Mouse (Mus musculus): ENCODE measurements around the gene Egfl8. TPM values are rescaled to one million over a fixed set of nuclear protein-coding genes. Genes with fewer than 3 reads are reported as not detected.

The Egfl8 gene
- polyA plus RNA-seq, 1 experiment = 7.2 TPM

- Histone ChIP-seq H3K27ac (ENCODE audit: control insufficient read depth, insufficient read depth, low read depth, low read length, poor library complexity) (0 out of 2 replicates have a peak overlapping the region, but pooled peaks have one; percentile 50), H3K4me1 (ENCODE audit: control insufficient read depth, insufficient read depth, low read length) (peaks cover 4% of the 10 kb centered on the region; the same call in 1 of the 2 replicates), H3K4me3 (replicated peaks; ENCODE audit: control insufficient read depth, low read depth, low read length) (no peak overlapping the region)
- TF ChIP-seq POLR2A (IDR thresholded peaks at IDR 0.05; ENCODE audit: borderline replicate concordance, control insufficient read depth, low read depth, low read length) = no peak
- no peak for TF ChIP-seq CTCF (IDR thresholded peaks at IDR 0.05; ENCODE audit: control insufficient read depth, insufficient read depth, low read length)
- 44% methylated on average over 11 of the region's 11 CpGs for WGBS
Observed at GRCm38 (mm10) chr17:34640778-34641601, 25.2 kb upstream of the Egfl8 start.

DNA sequence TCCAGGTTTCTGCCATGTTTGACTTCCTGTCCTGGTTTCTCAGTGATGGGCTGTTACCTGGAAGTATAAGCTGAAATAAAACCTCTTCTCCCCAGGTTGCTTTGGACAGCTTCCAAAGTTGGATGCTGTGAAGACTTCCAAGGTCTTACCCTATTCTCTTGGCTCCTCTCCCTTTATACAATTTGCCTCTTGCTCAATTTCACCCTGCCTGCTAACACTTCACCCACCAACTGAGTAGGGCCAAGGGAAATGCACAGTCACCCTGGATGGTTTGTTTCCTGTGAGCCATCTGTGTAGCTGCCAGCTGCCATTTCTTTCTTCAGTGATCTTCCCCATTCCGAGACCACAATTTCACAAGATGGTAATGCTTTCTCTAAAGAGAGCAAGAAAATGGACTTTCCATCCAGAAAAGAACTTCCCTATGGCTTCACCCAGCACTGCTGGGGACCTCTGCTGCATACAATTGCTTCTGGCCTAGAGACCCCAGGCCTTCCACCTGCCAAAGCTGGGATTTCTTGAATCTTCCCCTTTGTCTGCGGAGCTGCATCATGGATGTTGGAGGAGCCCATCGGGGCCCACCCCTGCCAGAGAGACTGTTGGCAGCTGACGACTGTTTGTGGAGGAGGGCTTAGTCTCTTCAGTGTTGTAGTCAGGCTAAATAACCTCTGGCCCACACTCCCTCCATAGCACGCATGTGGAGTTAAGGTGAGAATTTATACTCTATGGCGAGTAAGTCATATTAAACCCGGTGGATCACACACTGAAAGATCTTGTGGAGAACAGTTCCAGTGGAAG lies 23.9 kb upstream of the Egfl8 start:
- TF ChIP-seq CTCF (IDR thresholded peaks at IDR 0.05; ENCODE audit: control insufficient read depth, insufficient read depth, low read length) (no peak), POLR2A (IDR thresholded peaks at IDR 0.05; ENCODE audit: borderline replicate concordance, control insufficient read depth, low read depth, low read length) (no peak)
- Histone ChIP-seq H3K27ac (ENCODE audit: control insufficient read depth, insufficient read depth, low read depth, low read length, poor library complexity) (peak overlapping the region; percentile 92), H3K4me1 (ENCODE audit: control insufficient read depth, insufficient read depth, low read length) (peaks cover 4% of the 10 kb centered on the region; the same call in 1 of the 2 replicates), H3K4me3 (replicated peaks; ENCODE audit: control insufficient read depth, low read depth, low read length) (no peak overlapping the region)
- WGBS = 45% methylated on average over 7 of the region's 7 CpGs

DNA sequence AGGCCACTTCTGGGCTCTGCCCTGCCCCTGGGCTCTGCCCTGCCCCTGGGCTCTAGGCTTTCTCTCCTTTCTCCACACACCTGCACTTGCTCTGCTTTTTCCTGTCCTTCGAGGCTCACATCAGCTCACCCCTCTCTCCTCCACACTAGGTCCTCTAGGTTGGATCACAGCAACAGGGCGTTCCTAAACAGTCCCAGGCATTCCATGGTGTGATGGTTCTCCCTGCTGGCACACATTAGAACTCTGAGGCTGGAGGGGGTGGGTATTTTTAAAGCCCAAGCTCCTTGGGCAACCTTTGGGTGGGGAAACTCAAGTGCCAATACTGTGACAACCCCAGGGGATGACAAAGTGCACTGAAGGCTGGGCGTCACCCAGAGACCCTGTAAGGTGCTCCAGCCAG lies 21.7 kb upstream of the Egfl8 start:
- TF ChIP-seq CTCF (IDR thresholded peaks at IDR 0.05; ENCODE audit: control insufficient read depth, insufficient read depth, low read length) = no peak
- peaks cover 5% of the 10 kb centered on the region; the same call in 1 of the 2 replicates for H3K4me1 ChIP-seq (ENCODE audit: control insufficient read depth, insufficient read depth, low read length)
- H3K4me3 ChIP-seq (replicated peaks; ENCODE audit: control insufficient read depth, low read depth, low read length) = peak overlapping the region; percentile 21
- 66% methylated on average over 3 of the region's 3 CpGs for WGBS
- peak overlapping the region; percentile 63 for H3K27ac ChIP-seq (ENCODE audit: control insufficient read depth, insufficient read depth, low read depth, low read length, poor library complexity)

DNA sequence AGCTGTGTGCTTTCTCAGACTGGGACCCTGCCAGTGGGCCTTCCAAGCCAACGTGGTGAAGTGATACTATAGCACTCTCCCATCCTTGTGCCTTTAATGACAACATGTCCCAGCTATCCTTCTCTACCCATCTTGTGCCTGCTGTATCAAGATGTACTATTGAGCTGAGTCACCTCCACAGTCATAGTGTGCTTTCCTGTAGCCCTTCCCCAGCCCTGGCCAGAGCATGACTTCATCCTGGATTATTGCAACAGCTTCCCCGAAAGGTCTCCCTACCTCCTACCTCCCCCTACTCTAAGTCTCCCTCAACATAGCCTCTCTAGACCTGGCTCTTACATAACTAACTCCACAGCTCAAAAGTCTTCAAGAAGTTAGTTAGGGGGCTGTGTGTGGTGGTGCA lies 19.9 kb upstream of the Egfl8 start:
- TF ChIP-seq CTCF (IDR thresholded peaks at IDR 0.05; ENCODE audit: control insufficient read depth, insufficient read depth, low read length) (no peak), POLR2A (IDR thresholded peaks at IDR 0.05; ENCODE audit: borderline replicate concordance, control insufficient read depth, low read depth, low read length) (no peak)
- Histone ChIP-seq H3K27ac (ENCODE audit: control insufficient read depth, insufficient read depth, low read depth, low read length, poor library complexity) (no peak overlapping the region), H3K4me3 (replicated peaks; ENCODE audit: control insufficient read depth, low read depth, low read length) (no peak overlapping the region), H3K4me1 (ENCODE audit: control insufficient read depth, insufficient read depth, low read length) (peaks cover 2% of the 10 kb centered on the region; the same call in 1 of the 2 replicates)
- 40% methylated on average over 2 of the region's 2 CpGs for WGBS

DNA sequence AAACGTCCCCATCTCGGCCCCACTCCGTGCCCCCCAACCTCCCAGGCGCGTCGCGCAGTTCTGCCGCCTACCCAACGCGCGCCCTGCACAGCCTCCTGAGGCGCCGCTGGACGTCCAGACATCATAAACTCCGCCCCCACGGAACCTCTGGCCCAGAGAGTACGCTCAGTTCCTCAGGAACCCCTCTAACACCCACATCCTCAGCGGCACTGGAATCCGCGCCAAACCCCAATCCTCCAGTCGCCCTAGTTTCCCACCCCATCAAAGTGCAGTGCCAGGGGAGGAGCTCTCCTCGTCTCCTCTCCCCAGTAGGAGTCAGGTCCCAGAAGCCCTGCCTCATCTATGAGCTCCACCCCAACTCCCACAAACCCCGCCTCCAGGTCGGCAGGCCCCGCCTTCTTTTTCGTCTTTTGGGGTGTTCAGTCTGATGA lies 16.5 kb upstream of the Egfl8 start:
- TF ChIP-seq POLR2A (IDR thresholded peaks at IDR 0.05; ENCODE audit: borderline replicate concordance, control insufficient read depth, low read depth, low read length) = peak; percentile 48; the same call in 1 of the 2 replicates
- TF ChIP-seq CTCF (IDR thresholded peaks at IDR 0.05; ENCODE audit: control insufficient read depth, insufficient read depth, low read length) = no peak
- H3K4me3 ChIP-seq (replicated peaks; ENCODE audit: control insufficient read depth, low read depth, low read length) = peak overlapping the region; percentile 58
- H3K4me1 ChIP-seq (ENCODE audit: control insufficient read depth, insufficient read depth, low read length) = peaks cover 1% of the 10 kb centered on the region; the same call in 1 of the 2 replicates
- peak overlapping the region; percentile 68 for H3K27ac ChIP-seq (ENCODE audit: control insufficient read depth, insufficient read depth, low read depth, low read length, poor library complexity)
- under 1% methylated on average over 26 of the region's 26 CpGs for WGBS

DNA sequence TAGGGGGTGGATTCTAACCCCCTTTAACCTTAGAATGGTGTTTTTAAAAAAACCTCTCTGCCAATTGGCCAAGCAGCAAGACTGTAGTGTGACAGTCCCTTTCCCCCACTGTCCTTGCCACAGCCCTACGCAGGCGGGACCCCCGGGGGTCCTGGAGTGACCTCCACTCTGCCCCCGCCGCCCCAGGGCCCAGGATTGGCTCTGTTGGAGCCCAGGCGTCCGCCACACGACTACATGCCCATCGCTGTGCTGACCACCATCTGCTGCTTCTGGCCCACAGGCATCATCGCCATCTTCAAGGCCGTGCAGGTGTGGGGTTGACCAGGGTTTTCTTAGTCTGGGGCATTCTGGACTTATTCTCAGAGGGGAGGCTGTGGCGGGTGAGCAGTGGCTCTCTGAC lies 15.9 kb upstream of the Egfl8 start:
- WGBS = 25% methylated on average over 12 of the region's 12 CpGs
- peaks cover 1% of the 10 kb centered on the region; the same call in 1 of the 2 replicates for H3K4me1 ChIP-seq (ENCODE audit: control insufficient read depth, insufficient read depth, low read length)

DNA sequence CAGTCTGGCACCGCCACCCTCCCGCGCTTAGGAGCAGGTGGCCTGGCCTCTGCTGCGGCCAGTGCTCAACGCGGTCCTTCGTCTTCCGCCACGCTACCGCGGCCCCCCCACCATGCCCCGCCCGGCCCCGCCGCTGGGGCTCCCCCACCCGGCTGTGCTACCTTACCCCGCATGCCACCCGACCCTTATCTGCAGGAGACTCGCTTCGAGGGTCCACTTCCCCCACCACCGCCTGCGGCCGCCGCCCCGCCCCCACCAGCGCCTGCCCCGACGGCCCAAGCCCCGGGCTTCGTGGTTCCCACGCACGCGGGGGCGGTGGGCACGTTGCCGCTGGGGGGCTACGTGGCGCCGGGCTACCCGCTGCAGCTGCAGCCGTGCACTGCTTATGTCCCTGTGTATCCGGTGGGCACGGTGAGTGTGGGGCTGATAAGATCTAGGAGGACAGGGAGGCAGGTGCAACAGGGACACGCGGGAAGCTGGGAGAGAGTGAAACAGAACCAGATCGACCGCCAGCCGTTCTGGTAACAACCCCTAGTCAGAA lies 15.1 kb upstream of the Egfl8 start:
- peaks cover 1% of the 10 kb centered on the region; the same call in 1 of the 2 replicates for H3K4me1 ChIP-seq (ENCODE audit: control insufficient read depth, insufficient read depth, low read length)
- no peak overlapping the region for H3K27ac ChIP-seq (ENCODE audit: control insufficient read depth, insufficient read depth, low read depth, low read length, poor library complexity)
- H3K4me3 ChIP-seq (replicated peaks; ENCODE audit: control insufficient read depth, low read depth, low read length) = peak overlapping the region; percentile 17
- TF ChIP-seq POLR2A (IDR thresholded peaks at IDR 0.05; ENCODE audit: borderline replicate concordance, control insufficient read depth, low read depth, low read length) (no peak), CTCF (IDR thresholded peaks at IDR 0.05; ENCODE audit: control insufficient read depth, insufficient read depth, low read length) (no peak)
- 2% methylated on average over 48 of the region's 48 CpGs for WGBS

More for the DNA sequence above, 15.9 kb upstream of the Egfl8 start:
- TF ChIP-seq POLR2A (IDR thresholded peaks at IDR 0.05; ENCODE audit: borderline replicate concordance, control insufficient read depth, low read depth, low read length) (no peak), CTCF (IDR thresholded peaks at IDR 0.05; ENCODE audit: control insufficient read depth, insufficient read depth, low read length) (no peak)
- Histone ChIP-seq H3K4me3 (replicated peaks; ENCODE audit: control insufficient read depth, low read depth, low read length) (peak overlapping the region; percentile 34), H3K27ac (ENCODE audit: control insufficient read depth, insufficient read depth, low read depth, low read length, poor library complexity) (no peak overlapping the region; the same call in 1 of the 2 replicates)

All from bone marrow, adult 2 months (tissue).